Mouse (Mus musculus): ENCODE data around the gene Podnl1.

GRCm38 (mm10) chr8:84115646-84116045, 10.1 kb upstream of the Podnl1 start:
- no peak for TF ChIP-seq CTCF (IDR thresholded peaks at IDR 0.05; ENCODE audit: low read depth, low read length)
- TF ChIP-seq GATA1 (IDR thresholded peaks at IDR 0.05; ENCODE audit: borderline replicate concordance, low read length), result no peak
- TF ChIP-seq GATA2 (IDR thresholded peaks at IDR 0.05; ENCODE audit: borderline replicate concordance, low read depth, low read length), result no peak
- TF ChIP-seq POLR2AphosphoS5 (IDR thresholded peaks at IDR 0.05; ENCODE audit: insufficient replicate concordance, low read depth, low read length), result no peak

Measured in G1E (cell line).